Mouse (Mus musculus): ENCODE results near the gene Rnf10.

DNA sequence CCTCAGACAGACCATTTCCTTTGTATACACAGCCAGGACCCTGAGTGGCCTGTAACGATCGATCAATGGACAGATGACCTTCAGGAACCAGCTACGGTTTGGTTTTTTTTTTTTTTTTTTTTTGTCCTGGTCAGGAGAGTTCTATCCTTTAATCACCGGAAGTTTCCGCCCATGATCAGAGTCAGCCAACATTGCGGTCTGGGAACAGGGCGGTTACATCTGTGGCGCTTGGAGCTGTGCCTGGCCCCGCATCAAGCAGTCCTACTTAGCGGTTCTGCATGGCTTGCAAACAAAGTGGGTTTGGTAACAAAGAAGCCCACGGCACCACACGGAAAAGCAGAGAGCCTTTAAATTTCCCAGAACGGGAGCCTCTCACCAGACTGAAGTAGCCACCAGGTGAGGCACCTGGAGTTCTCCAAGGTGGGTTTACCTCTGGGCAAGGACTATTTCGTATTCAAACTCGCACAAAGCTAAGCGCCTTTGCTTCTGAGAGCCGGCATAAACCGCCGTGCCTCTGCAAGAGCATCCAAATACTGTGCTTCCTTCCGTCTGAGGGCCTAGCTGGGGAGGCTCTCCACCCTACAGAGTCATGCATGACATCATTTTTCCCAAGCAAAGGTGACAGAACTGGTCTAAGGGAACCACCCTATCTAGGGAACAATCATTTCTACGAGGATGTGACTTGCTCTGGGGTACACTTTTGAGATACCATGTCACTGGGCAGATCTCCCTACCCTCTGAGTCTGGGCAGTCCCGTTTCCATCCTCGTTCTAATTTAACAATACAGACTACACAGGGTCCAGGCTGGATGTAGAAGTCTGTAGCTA is 68.8 kb downstream of the Rnf10 start:
- TF ChIP-seq TCF12 (IDR thresholded peaks at IDR 0.05; ENCODE audit: insufficient read depth, poor library complexity, severe bottlenecking) = no peak
- TF ChIP-seq POLR2A (IDR thresholded peaks at IDR 0.05; ENCODE audit: insufficient read length, low read depth) = no peak
- TF ChIP-seq POLR2AphosphoS2 (IDR thresholded peaks at IDR 0.05; ENCODE audit: insufficient read length, low read depth) = no peak

Data from myocyte (in vitro differentiated cells).